Mouse (Mus musculus): ENCODE results near the gene Znrf1.
"Not testable (repeated sequence)": the region's sequence is repeated elsewhere in the genome, so short reads cannot be mapped to it uniquely, and the experiment has no call there.

Znrf1 gene

DNA sequence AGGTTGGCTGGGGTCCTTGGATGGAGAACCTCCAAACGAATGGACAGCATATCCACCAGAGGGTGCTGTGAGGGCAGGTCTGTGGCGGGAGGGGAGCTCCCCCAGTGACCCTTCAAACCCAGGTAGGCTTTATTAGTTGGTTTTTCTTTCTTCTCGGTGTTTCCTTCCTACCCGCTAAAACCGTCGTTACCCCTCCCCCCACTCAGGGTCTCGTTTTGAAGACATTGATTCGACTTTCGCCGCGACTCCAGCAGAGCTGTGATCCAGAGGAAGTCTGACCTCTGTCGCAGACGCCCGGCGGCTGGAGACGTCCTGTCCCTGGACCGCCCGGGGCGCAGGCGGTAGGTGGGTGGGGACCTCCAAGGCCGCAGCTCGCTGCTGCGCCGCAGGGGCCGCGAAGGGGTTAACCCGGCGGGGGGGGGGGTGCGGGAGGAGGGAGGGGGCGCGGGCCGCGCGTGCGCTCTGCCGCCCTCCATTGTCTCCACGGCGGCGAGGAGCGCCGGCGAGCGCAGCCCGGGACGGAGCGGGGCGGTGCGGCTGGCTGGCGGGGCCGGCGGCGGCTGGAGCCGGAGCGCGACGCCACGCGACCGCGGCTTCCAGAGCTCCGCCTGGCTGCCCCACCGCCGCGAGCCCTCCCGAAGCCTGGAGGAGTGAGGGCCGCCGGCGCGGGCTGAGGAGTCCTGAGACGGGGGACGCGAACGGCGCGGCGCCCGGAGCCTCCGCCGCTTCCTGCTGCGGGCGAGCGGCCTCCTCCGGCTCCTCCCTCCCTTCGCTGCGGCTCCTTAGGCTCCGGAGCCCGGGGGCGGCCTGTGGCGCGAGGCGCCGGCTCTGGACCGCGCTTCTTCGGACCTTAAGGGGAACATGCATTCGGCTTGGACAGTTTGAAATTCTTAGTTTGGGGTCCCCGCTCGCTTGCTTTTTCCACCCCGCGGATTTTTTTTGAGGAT lies at the start of gene Znrf1:
Gene Znrf1 (plus strand): TSS at position 67 of the 947 bp plus-strand sequence.
- peak; percentile 92 for DNase-seq

DNA sequence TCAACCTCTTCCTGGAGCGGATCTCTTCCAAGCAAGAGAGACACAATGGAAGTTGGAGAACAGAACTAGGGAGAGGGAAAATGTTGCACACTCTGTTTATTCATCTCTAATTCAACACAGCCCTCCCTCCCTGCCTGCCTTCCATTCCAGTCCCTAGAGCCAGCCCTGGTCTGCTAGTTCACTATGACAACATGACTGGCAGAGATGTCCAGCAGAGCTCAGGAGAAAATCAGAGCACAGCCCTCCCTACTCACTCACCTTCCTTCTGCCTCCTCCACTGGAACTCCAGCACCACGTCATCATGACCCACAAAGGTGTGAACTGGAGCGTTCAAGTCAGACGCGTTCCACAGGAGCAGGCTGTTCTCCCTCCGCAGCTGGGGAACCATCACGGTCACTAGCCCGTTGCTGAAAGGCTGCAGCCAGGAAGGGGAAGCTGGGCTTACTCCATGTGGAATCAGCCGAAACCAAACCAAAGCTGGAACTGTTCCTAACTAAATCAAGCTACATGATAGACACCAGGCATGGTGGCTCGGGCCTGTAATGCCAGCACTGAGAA lies 45.8 kb upstream of the Znrf1 start:
- no peak for DNase-seq

DNA sequence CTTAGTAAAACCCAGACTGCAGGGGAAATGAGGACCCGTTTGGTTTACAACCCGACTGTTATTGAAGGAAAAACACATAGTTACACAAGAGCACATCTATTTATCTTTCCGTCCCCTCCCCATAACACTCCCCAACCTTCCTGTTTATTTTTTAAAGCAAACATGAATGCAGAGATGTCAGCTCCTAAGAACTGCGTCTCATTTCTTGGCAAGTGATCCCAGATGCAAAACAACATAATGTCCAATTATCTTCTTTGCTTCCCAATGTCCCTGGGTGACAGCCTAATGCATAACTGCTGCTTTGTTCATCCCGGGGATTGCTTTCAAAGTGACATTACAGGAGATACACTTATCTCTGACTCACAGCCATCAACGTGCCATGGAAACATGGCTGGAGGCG lies 44.7 kb upstream of the Znrf1 start:
- DNase-seq = no peak

- no peak for DNase-seq
Observed at GRCm38 (mm10) chr8:111492508-111492907, 43.4 kb upstream of the Znrf1 start.

DNA sequence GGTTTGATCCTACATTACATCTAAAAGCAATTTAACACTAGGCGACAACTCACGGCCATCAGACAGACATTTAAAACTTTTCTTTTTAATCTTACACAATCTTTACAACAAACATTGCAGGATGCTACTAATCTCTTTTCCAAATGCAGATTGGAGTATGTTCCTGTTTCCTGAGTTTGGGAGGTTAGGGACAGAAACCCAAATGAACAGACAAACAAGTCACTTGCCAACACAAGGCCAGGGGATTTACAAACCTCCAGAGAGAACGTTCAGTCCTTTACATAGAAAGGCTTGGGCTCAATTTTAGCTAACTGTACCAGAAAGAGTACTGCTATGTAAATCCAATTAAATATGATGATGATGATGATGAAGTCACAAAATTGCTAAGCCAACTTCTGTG lies 42.7 kb upstream of the Znrf1 start:
- DNase-seq = no peak

GRCm38 (mm10) chr8:111496326-111496725 lies 39.6 kb upstream of the Znrf1 start:
- DNase-seq = no peak

- not testable (repeated sequence) for DNase-seq
Observed at GRCm38 (mm10) chr8:111498249-111498648, 37.6 kb upstream of the Znrf1 start.

GRCm38 (mm10) chr8:111501724-111502464 lies 34.0 kb upstream of the Znrf1 start:
- DNase-seq = no peak

DNA sequence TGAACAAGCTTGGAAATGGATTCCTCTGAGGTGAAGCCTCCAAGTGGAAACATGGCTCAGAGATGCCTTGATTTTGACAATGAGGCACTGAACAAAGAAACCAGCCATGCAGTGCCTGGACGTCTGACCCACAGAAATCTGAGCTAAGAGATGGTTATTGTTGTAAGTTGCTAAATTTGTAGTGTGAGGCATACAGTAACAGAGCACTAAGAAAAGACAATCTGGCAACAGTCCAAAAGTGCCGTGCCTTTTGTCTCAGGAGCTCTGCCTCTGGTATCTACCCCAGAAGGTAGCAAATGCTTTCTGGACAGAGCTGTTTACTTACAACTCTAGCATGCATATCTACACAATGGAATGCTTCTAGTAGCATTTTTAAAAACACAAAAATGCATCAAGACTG lies 27.3 kb upstream of the Znrf1 start:
- peak; percentile 10 for DNase-seq

DNA sequence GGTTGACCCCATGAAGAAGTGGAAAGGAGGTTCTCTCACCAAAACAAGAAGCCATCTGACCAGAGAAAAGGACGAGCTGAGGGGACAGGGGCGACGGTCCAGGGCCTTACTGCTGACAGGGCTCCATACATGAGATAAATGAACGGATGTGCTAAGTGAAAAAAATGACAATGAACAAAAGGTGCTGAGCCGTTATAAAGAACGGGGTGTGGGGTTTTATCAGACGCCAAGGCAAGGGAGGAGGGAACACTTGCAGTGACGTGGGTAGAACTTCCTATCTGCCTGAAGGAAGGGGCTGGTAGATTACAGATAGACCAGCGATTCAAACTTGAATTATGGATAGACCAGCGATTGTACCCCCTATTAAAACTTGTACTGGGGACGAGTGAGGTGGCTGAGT lies 26.6 kb upstream of the Znrf1 start:
- DNase-seq = no peak

DNA sequence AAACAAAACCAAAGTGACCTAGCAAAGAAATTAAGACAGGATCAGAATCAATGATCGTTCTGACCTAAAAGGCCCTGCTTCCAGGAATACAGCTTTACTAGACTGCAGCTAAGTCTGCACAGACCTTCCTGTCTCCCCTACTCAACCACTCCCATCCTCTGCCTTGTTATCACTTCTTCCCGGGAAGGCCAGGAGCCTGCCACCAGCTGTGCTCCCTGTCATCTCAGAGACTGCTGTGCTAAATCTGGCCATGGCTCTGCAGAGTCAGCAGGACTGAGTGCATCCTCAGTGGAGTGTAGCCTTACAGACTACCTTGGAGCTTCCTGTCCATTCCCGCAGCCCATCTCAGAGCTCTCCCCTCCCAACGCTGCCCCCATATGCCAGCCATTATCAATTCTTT lies 25.5 kb upstream of the Znrf1 start:
- DNase-seq = peak; percentile 11

DNA sequence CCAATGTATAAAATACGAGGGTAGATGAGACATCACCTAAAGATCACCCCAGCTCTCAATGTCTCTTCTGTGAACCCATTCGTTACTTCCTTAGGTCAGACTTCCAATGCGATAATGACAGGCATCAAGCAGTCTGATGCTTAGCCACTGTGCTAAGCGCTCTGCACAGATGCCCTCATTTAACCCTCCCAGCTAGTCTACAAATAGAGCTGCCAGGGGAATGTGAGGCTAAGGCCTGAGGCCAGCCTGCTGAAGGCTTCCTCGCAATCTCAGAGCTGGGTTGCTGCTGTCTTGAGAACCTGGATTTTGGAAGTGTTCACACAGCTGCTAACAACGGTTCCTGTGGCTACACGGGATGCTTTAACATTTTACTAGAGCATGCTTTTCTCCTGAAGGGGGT lies 23.0 kb upstream of the Znrf1 start:
- DNase-seq = no peak

DNA sequence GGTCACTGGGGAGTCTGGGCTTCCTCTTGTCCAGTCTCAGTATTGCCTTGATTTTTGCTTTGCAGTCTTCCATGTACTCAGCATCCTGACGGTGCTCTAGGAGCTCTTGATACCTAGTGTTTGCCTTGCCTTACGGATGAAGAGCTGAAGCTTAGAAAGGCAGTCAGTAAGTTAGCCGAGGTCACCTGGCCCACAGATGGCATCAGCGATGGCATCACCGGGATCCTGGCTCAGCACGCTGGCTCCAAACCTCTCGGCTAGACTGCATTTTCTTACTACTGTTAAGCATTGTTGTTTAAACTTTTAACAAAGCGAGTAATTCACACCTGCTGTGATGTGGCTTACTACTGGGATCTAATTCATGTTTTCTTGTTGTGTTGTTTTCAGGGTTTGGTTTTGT lies 22.5 kb upstream of the Znrf1 start:
- DNase-seq = no peak

- DNase-seq = no peak
Observed at GRCm38 (mm10) chr8:111516451-111517035, 19.4 kb upstream of the Znrf1 start.

DNA sequence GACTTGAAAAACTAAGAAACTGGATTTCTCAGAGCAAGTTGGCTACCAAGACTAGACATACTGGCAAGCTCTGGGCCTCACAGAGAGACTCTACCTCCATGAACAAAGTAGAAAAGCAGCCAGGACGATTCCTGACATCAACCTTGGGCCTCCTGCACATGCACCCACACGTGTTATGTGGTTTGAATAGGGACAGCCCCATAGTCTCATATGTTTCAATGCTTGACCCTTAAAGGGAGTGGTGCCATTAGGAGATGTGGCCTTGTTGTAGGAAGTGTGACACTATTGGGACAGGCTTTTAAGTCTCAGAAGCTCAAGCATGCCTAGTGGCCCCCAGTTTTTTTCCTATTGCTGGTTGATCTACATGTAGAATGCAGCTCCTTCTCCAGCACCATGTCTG lies 18.4 kb upstream of the Znrf1 start:
- no peak for DNase-seq

DNA sequence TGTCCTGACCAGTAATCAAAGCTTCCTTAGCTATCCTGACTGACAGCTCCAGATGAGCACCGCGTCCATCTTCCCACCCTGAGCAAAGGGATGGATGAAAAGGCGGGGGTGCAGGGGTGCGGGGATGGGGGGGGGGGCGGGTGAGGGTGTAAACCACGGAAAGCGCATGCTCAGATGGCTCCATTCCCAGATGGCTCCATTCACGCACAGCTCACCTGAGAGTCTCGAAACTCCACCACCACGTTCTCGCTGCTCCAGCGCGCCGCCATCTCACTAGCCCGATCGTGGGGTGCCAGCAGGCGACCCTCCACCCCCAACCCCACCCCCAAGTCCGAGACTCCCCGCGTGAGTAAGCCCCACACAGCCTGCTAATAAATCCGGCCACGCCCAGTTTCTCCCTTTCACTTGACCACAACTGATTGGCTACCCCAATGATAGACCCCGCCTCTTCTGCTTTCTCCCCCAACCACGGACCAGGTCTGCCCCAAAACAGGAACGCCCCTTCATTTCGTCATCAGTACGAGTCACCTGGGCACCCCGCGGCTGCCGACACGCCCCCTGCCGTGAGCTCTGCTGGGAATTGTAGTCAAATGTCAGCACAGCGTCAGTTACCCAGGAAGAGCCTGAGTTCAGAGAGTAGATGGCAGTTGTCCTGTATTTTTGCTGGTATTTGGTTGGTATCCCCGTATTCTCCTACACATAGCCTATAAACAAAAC lies 14.0 kb upstream of the Znrf1 start, which contains the start of gene Wdr59:
Gene Wdr59 (minus strand): TSS at position 380 of the 717 bp plus-strand sequence.
- peak; percentile 99 for DNase-seq

GRCm38 (mm10) chr8:111526403-111527024 lies 9.4 kb upstream of the Znrf1 start:
- DNase-seq = no peak

GRCm38 (mm10) chr8:111527149-111527548 lies 8.7 kb upstream of the Znrf1 start:
- DNase-seq = no peak

DNA sequence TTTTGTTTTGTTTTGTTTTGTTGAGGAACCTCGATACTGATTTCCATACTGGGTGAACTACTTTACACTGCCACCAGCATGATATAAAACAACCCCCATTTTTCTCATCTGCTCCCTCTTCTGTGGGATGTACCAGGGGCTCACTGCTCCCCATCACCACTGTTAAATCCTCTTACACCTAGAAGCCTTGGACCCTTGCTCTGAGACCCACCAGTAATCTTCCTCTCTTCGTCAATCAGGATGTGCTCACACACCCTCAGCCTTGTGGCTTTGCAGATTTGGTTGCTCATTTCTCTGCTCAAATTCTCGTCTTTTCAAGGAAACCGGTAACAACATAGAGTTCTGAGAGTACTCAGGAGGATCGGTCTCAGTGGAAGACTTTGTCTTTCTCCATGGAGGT lies 7.8 kb upstream of the Znrf1 start:
- no peak for DNase-seq

- DNase-seq = no peak
Observed at GRCm38 (mm10) chr8:111531191-111531590, 4.7 kb upstream of the Znrf1 start.

GRCm38 (mm10) chr8:111531621-111532020 lies 4.3 kb upstream of the Znrf1 start:
- DNase-seq = no peak

DNA sequence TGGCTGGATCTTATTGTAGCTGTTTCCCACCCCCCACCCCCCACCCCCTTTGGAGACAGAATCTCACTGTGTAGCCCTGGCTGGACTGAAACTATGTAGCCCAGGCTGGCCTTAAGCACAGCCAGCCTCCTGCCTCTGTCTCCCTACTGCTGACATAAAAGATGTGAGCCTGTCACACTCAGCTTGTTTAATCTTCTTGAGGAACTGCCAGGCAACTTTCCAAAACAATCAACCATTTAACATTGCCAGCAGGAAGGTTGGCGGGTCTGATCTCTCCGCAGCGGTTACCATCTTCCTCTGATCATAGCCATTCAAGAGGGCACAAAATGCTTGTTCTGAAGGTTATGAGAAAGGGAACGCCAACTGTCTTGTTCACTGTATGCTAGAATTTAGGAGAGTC lies 2.4 kb upstream of the Znrf1 start:
- DNase-seq = no peak

Measured in embryo, embryonic 11 days (tissue).